Mouse (Mus musculus) gastrocnemius, adult 8-10 months (tissue): ENCODE data around the gene Fam227b. TPM values are rescaled to one million over a fixed set of nuclear protein-coding genes. Genes with fewer than 3 reads are reported as not detected.

Experiments
- DNase-seq, 2 experiments: peaks; one replicate each; pipeline ENCODE4 v3.0.0; 2022; ENCODE audit warnings: low spot score in 2 of 2
- total RNA-seq, 4 experiments: library from RNA; stranded (reverse); gene quantifications; 2 replicates each; pipeline ENCODE4 v1.2.4; 2022

The Fam227b gene
- total RNA-seq, 4 experiments from 2014 or later: 0.15 TPM; not detected in 2

- no peak for DNase-seq
Measured at GRCm38 (mm10) chr2:126061037-126061773, 90.6 kb downstream of the Fam227b start.

- no peak for DNase-seq
Measured at GRCm38 (mm10) chr2:126060595-126060994, 91.2 kb downstream of the Fam227b start.

GRCm38 (mm10) chr2:126053657-126054056, 98.1 kb downstream of the Fam227b start:
- peak in 1 of 2 experiments; percentile 17 for DNase-seq

- DNase-seq: no peak
Measured at GRCm38 (mm10) chr2:126052749-126053557, 98.9 kb downstream of the Fam227b start.

GRCm38 (mm10) chr2:126045621-126046020, 106.2 kb downstream of the Fam227b start:
- no peak for DNase-seq

GRCm38 (mm10) chr2:126042674-126043073, 109.1 kb downstream of the Fam227b start:
- no peak for DNase-seq

- DNase-seq: no peak
Measured at GRCm38 (mm10) chr2:126041237-126041636, 110.6 kb downstream of the Fam227b start.

- no peak for DNase-seq
Measured at GRCm38 (mm10) chr2:126040651-126041050, 111.2 kb downstream of the Fam227b start.

- DNase-seq: peak in 1 of 2 experiments; percentile 20
Measured at GRCm38 (mm10) chr2:126039414-126039891, 112.4 kb downstream of the Fam227b start.

GRCm38 (mm10) chr2:126038221-126039000, 113.4 kb downstream of the Fam227b start:
- DNase-seq: no peak

- no peak for DNase-seq
Measured at GRCm38 (mm10) chr2:126036121-126036520, 115.7 kb downstream of the Fam227b start.

- DNase-seq: no peak
Measured at GRCm38 (mm10) chr2:126035013-126035770, 116.6 kb downstream of the Fam227b start.

GRCm38 (mm10) chr2:126034379-126035005, 117.3 kb downstream of the Fam227b start, which contains the start of gene Fgf7:
TSS of gene Fgf7 (plus strand) at chr2:126034658.
- peak in 1 of 2 experiments; percentile 8 for DNase-seq

GRCm38 (mm10) chr2:126033114-126033972, 118.5 kb downstream of the Fam227b start:
- DNase-seq: no peak

- DNase-seq: no peak
Measured at GRCm38 (mm10) chr2:126031186-126031900, 120.5 kb downstream of the Fam227b start.

GRCm38 (mm10) chr2:126015763-126016473, 135.9 kb downstream of the Fam227b start:
- no peak for DNase-seq

- no peak for DNase-seq
Measured at GRCm38 (mm10) chr2:126014989-126015710, 136.7 kb downstream of the Fam227b start.
